Mouse (Mus musculus) small intestine, adult 2 months (tissue): ENCODE data around the gene Fermt3.

Experiments used
- CTCF ChIP-seq: fragments of 200-500 bp; IDR thresholded peaks from 2 replicates; pipeline ENCODE4 v1.5.1; 2012; ENCODE audit warnings: low read depth, mild to moderate bottlenecking, control low read depth, inconsistent platforms, low read length, moderate library complexity, mixed read lengths; ENCODE audit not compliant: insufficient replicate concordance, insufficient read length; ENCODE audit errors: extremely low read depth
- POLR2A ChIP-seq: fragments of 200-500 bp; IDR thresholded peaks from 2 replicates; pipeline ENCODE4 v1.6.1; 2012; ENCODE audit warnings: low read depth, mild to moderate bottlenecking, control low read depth, inconsistent platforms, low read length, moderate library complexity

- TF ChIP-seq CTCF (no peak), POLR2A (no peak)
Observed at GRCm38 (mm10) chr19:6977759-6978638, 41.3 kb downstream of the Fermt3 start.
